Mouse (Mus musculus) splenic B cell, adult 2 months (primary cell): ENCODE measurements around the gene Cdk9.

Experiments used
- DNase-seq: peaks from one replicate; pipeline ENCODE4 v3.0.0-alpha.2; 2011; ENCODE audit warnings: low read depth, low spot score
- H3K27me3 ChIP-seq: 2 replicates; pipeline ENCODE4 v1.6.1; 2012; ENCODE audit warnings: mild to moderate bottlenecking, low read length, moderate library complexity, mixed read lengths; ENCODE audit not compliant: control insufficient read depth, poor library complexity, insufficient read depth, severe bottlenecking
- H3K36me3 ChIP-seq: 2 replicates; pipeline ENCODE4 v1.6.1; 2012; ENCODE audit warnings: mild to moderate bottlenecking, low read length, moderate library complexity, mixed read lengths; ENCODE audit not compliant: control insufficient read depth, poor library complexity, insufficient read depth, severe bottlenecking

The Cdk9 gene

GRCm38 (mm10) chr2:32665853-32666252 is 47.0 kb downstream of the Cdk9 start:
- no peaks in the 10 kb centered on the region for H3K36me3 ChIP-seq
- no peak for DNase-seq
- H3K27me3 ChIP-seq, result no peaks in the 10 kb centered on the region

DNA sequence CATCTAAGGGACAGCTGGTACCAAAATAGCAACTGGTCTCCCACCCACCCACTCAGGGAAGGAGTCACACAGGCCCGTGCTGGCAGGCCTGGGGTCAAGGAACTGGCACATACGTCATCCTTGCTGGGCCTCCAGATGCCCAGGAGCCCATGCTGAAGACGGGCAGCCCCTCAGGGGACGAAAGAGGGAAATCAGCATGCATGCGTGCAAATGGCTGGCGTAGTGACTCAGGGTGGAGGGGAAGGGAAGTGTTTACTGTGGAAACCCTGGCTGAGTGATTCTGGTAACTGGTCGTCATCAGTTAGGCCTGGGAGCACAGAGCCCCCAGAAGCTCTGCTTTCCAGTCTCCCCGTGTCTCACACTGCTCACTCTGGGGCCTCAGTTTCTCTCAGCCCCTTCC is 47.5 kb downstream of the Cdk9 start:
- Histone ChIP-seq H3K27me3 (no peaks in the 10 kb centered on the region), H3K36me3 (no peaks in the 10 kb centered on the region)
- no peak for DNase-seq

GRCm38 (mm10) chr2:32662291-32662690 is 50.6 kb downstream of the Cdk9 start:
- DNase-seq, result no peak
- H3K27me3 ChIP-seq, result no peaks in the 10 kb centered on the region
- no peaks in the 10 kb centered on the region for H3K36me3 ChIP-seq

DNA sequence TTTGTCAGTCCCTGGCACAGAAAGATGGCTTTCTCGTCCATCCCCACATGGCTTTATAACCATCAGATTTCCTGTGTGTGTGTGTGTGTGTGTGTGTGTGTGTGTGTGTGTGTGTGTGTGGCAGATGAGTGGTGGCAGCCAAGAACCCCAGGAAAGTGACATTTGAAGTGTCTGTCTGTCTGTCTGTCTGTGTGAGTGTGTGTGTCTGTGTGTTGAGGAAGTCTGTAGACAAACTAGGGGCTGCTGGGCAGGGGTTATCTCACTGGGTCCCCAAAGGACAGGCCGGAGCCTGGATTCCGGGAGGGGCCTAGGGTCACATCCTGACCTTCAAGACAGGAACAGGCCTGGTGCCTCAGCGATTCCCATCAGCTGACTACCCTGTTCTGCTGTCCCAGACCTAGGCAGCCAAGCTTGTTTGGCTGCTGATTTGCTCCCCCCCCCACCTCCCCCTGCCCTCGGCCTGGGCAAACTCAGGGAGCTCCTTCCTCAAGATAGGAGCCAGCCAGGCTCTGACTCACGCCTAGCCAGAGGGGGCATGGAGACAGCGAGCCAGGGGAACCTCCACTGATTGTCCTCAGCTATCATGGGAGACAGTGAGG is 51.3 kb downstream of the Cdk9 start:
- Histone ChIP-seq H3K27me3 (no peaks in the 10 kb centered on the region), H3K36me3 (no peaks in the 10 kb centered on the region)
- no peak for DNase-seq

DNA sequence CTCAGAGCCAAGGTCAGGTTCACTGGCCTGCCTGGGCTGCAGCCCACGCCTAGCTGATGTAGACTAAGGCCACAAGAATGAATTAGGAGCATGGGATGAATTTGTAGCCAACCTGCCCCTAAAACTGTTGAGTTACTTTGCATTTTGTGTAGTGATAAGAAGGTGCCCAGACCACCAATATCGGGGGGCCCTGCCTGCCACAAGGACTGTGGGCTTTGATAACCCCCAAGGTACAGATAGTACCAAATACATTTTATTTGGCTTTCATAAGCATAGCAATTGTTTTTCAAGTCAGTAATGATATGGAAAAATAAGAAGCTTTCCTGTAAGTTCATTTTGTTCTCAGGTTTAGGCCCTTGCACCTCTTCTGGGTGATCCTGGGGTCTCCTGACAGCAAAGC is 54.0 kb downstream of the Cdk9 start:
- H3K36me3 ChIP-seq, result no peaks in the 10 kb centered on the region
- no peaks in the 10 kb centered on the region for H3K27me3 ChIP-seq
- no peak for DNase-seq

DNA sequence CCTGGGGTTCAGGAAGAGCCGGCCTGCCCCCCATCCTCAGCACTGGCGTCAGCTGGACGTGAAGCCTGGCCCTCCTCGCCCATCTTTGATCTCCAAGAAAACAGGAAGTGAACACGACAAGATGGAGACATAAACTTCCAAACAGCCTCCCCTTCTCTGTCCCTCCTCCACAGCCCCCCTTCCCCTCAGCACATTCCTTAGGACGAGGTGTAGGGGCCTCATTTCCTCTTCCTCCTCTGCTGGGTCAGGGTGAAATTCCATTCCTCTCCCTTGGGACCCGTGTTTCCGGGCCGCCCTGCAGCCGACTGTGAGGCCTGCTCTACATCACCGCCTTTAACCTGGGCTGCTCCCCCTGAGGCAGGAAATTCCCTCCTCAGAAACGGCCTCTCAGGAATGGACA is 57.0 kb downstream of the Cdk9 start:
- Histone ChIP-seq H3K36me3 (no peaks in the 10 kb centered on the region), H3K27me3 (no peaks in the 10 kb centered on the region)
- peak; percentile 45 for DNase-seq
